Mouse (Mus musculus): Measurements from ENCODE around the gene Tnk1. TPM values are rescaled to one million over a fixed set of nuclear protein-coding genes. Genes with fewer than 3 reads are reported as not detected.

Gene Tnk1
- total and polyA plus RNA-seq, 3 experiments = 0.25 to 0.35 TPM; not detected in 1

DNA sequence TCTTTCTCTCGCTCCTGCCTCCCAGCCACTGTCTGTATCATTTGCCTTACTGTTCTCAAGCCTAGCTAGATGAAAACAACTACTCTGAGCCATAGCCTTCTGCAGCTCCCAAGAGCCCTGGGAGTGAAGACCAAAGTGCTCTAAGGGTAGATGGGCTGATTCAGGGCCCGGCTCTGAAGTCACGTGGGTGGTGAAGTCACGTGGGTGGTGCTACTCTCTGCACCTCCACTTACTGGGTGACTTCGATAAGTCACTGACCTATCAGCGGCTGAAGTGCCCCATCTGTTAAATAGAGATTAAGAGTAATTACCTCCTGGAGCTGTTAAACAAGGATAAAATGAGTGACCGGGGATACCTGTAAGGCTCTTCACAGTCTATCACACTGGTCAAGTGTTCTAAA is 4.5 kb downstream of the Tnk1 start:
- Histone ChIP-seq H3K27ac (ENCODE audit: control insufficient read depth, low read depth, low read length) (peak overlapping the region; percentile 75), H3K9me3 (replicated peaks; ENCODE audit: insufficient read depth, low read length) (no peaks in the 10 kb centered on the region), H3K9ac (ENCODE audit: control insufficient read depth, low read depth, low read length, poor library complexity, severe bottlenecking) (peak overlapping the region; percentile 38), H3K4me1 (ENCODE audit: control insufficient read depth in 1 of 2, insufficient read depth in 2 of 2, low read length in 2 of 2) (peaks cover 7 to 21% of the 10 kb centered on the region in 2 experiments; a peak in 3 of 4 replicates), H3K27me3 (ENCODE audit: control insufficient read depth in 1 of 2, insufficient read depth in 2 of 2, low read length in 2 of 2) (no peaks in the 10 kb centered on the region), H3K4me3 (ENCODE audit: control insufficient read depth in 1 of 2, insufficient read depth in 1 of 2, low read depth in 2 of 2, low read length in 2 of 2) (peak overlapping the region; percentile 21 to 42), H3K36me3 (ENCODE audit: control insufficient read depth in 1 of 2, insufficient read depth in 2 of 2, low read length in 2 of 2) (peaks cover 0 to 12% of the 10 kb centered on the region in 2 experiments; a peak in 2 of 4 replicates), H3K79me2 (ENCODE audit: control insufficient read depth, insufficient read depth, low read length, poor library complexity) (no peaks in the 10 kb centered on the region)
- DNase-seq (ENCODE audit: low read depth, low spot score) = peak; percentile 98
- TF ChIP-seq RCOR1 (IDR thresholded peaks at IDR 0.05; ENCODE audit: low read depth, low read length) = peak; percentile 48
- peak; percentile 100 for TF ChIP-seq MAX (IDR thresholded peaks at IDR 0.05; ENCODE audit: low read length)
- TF ChIP-seq CHD2 (IDR thresholded peaks at IDR 0.05; ENCODE audit: low read length) = no peak
- TF ChIP-seq ZKSCAN1 (IDR thresholded peaks at IDR 0.05; ENCODE audit: low read depth, low read length) = no peak
- peak; percentile 82 to 95 for TF ChIP-seq EP300 (IDR thresholded peaks at IDR 0.05; ENCODE audit: low read depth in 1 of 2, low read length in 2 of 2)
- peak; percentile 41 to 86; a peak in 2 of 4 replicates for TF ChIP-seq POLR2A (IDR thresholded peaks at IDR 0.05; ENCODE audit: control insufficient read depth in 1 of 2, insufficient read depth in 1 of 2, low read depth in 1 of 2, low read length in 2 of 2, poor library complexity in 1 of 2)
- TF ChIP-seq MYB (IDR thresholded peaks at IDR 0.05; ENCODE audit: low read depth, low read length) = no peak
- no peak for TF ChIP-seq GABPA (IDR thresholded peaks at IDR 0.05; ENCODE audit: low read depth, low read length)
- TF ChIP-seq ZC3H11A (IDR thresholded peaks at IDR 0.05; ENCODE audit: low read depth, low read length) = no peak
- peak; percentile 78 for TF ChIP-seq SIN3A (IDR thresholded peaks at IDR 0.05; ENCODE audit: low read length)
- no peak for TF ChIP-seq POLR2AphosphoS5 (IDR thresholded peaks at IDR 0.05; ENCODE audit: borderline replicate concordance, low read depth, low read length)
- TF ChIP-seq CHD1 (IDR thresholded peaks at IDR 0.05; ENCODE audit: low read depth, low read length) = no peak
- peak; percentile 83 for TF ChIP-seq NELFE (IDR thresholded peaks at IDR 0.05; ENCODE audit: low read depth, low read length)
- TF ChIP-seq KAT2A (conservative IDR thresholded peaks at IDR 0.05; ENCODE audit: low read depth, low read length) = no peak
- TF ChIP-seq MYC (IDR thresholded peaks at IDR 0.05; ENCODE audit: low read depth, low read length) = 0 out of 2 replicates have a peak, but pooled peaks have one; percentile 85
- TF ChIP-seq ZNF384 (IDR thresholded peaks at IDR 0.05; ENCODE audit: low read depth, low read length) = no peak
- TF ChIP-seq USF2 (IDR thresholded peaks at IDR 0.05; ENCODE audit: borderline replicate concordance in 1 of 2, insufficient read depth in 1 of 2, low read depth in 1 of 2, low read length in 2 of 2) = peak; percentile 98 to 99
- no peak for TF ChIP-seq NRF1 (IDR thresholded peaks at IDR 0.05; ENCODE audit: insufficient read depth, low read depth, low read length, poor library complexity, severe bottlenecking)
- no peak for TF ChIP-seq MAFK (IDR thresholded peaks at IDR 0.05; ENCODE audit: borderline replicate concordance, low read depth, low read length)
- TF ChIP-seq TBP (IDR thresholded peaks at IDR 0.05; ENCODE audit: low read depth, low read length) = peak; percentile 79; the same call in 1 of the 2 replicates
- peak; percentile 94 for TF ChIP-seq BHLHE40 (IDR thresholded peaks at IDR 0.05; ENCODE audit: borderline replicate concordance, low read depth, low read length)
- TF ChIP-seq MAZ (IDR thresholded peaks at IDR 0.05; ENCODE audit: low read depth, low read length) = no peak
- TF ChIP-seq UBTF (IDR thresholded peaks at IDR 0.05; ENCODE audit: borderline replicate concordance, insufficient read depth, low read depth, low read length) = no peak
- TF ChIP-seq USF1 (IDR thresholded peaks at IDR 0.05; ENCODE audit: low read depth, low read length) = peak; percentile 100
- TF ChIP-seq MEF2A (IDR thresholded peaks at IDR 0.05; ENCODE audit: extremely low read depth, insufficient replicate concordance, low read depth, low read length, poor library complexity, severe bottlenecking) = no peak
- peak; percentile 83 for TF ChIP-seq MXI1 (IDR thresholded peaks at IDR 0.05; ENCODE audit: low read depth, low read length)
- peak; percentile 98 for TF ChIP-seq TAL1 (IDR thresholded peaks at IDR 0.05; ENCODE audit: low read length)
- peak; percentile 96 for TF ChIP-seq POLR2AphosphoS2 (IDR thresholded peaks at IDR 0.05; ENCODE audit: low read length)
- TF ChIP-seq JUND (IDR thresholded peaks at IDR 0.05; ENCODE audit: low read depth, low read length) = no peak
- TF ChIP-seq ZMIZ1 (IDR thresholded peaks at IDR 0.05; ENCODE audit: low read depth, low read length) = peak; percentile 75
- peak; percentile 98 for TF ChIP-seq GATA1 (IDR thresholded peaks at IDR 0.05; ENCODE audit: low read depth, low read length)
- TF ChIP-seq ETS1 (IDR thresholded peaks at IDR 0.05; ENCODE audit: low read depth, low read length) = peak; percentile 87
- no peak for TF ChIP-seq CTCF (IDR thresholded peaks at IDR 0.05 in 2 of 3, conservative IDR thresholded peaks at IDR 0.05 in 1 of 3; ENCODE audit: control insufficient read depth in 1 of 3, insufficient read depth in 1 of 3, low read depth in 2 of 3, low read length in 3 of 3, poor library complexity in 1 of 3, severe bottlenecking in 1 of 3)
- TF ChIP-seq RAD21 (IDR thresholded peaks at IDR 0.05; ENCODE audit: low read depth, low read length) = no peak
- no peak for TF ChIP-seq E2F4 (IDR thresholded peaks at IDR 0.05; ENCODE audit: borderline replicate concordance, low read depth, low read length)
- TF ChIP-seq ELF1 (IDR thresholded peaks at IDR 0.05; ENCODE audit: low read depth, low read length) = no peak
- TF ChIP-seq HCFC1 (IDR thresholded peaks at IDR 0.05; ENCODE audit: low read depth, low read length) = peak; percentile 73
- peak; percentile 99 for TF ChIP-seq TCF12 (IDR thresholded peaks at IDR 0.05; ENCODE audit: low read depth, low read length)

All from MEL (cell line).